Mouse (Mus musculus): Measurements from ENCODE around the gene Galnt2.
A peak's percentile ranks its signal among the peaks of the same experiment; 100 is the strongest.

The Galnt2 gene

DNA sequence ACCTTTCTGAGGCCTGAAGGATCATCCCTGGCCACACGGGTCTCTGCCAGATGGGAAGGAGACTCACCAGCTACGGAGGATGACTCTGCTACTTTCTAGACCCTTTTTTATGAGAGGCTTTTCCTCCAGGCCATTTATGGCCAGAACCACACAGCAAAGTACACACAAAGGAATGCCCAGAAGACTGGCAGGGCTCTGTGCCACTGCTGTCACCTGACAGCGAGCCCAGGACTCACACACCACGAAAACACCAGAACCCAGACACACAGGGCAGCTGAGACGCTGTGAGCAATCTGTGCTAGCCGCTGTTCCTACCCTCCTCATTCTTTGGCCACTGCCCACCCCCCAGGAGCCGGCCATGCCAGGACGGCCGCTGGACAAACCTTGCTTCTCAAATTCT, 144.5 kb downstream of the Galnt2 start:
- peak; percentile 59 to 69 for DNase-seq

DNA sequence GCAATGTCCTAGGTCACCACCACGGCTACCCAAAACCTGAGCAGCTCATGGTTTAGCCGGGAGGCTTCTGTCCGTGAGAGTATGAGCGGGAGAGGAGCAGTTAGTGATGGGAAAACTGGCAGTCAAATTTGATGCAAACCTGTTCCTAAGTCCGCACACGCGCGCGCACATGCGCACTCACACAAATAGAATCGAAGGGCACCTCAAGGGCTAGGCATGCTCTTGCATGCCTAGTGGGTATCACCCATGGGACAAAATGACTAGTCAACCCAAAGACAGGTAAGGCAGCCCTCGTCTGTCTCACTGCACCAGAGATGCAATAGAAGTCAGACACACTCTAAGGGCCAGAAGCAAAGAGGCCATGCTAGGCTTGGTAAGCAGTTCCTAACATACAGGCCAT, 145.2 kb downstream of the Galnt2 start:
- DNase-seq, result no peak

DNA sequence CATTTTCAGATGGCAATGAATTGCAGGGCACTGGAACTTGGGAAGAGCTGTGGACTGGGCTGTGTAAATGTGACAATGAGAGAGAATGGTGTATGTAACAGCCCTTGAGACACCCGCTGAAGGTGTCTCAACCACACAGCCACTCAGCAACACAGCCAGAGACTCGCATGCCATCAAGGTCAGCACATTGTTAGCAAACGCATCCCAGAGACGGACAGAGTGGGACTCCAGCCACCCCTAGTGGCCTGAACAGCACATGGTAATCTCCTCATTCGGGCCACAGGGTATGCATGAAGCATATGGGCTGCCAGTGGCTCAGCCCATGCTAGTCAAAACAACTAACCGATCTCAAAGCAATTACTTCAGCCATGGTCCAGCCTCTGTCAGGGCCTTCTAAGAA, 148.1 kb downstream of the Galnt2 start:
- no peak for DNase-seq

DNA sequence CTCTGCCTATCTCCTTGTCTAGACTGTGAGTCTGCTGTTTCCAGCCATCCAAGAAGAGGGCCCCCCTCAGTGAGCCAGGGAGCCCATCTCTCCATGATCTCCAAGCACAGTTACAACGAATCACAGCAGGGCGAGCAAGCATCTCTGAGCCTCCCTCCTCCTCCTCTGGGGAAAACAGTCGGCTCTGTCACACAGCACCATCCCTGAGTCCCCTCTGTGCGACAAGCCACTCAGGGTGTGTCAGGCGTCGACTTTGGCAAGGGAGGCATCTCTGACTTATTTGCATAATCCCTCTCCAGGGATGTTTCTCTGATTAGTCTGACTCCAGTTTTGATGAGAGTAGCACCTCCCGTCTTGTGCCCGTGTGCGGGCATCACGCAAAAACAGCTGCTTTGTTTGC, 151.0 kb downstream of the Galnt2 start:
- no peak for DNase-seq

DNA sequence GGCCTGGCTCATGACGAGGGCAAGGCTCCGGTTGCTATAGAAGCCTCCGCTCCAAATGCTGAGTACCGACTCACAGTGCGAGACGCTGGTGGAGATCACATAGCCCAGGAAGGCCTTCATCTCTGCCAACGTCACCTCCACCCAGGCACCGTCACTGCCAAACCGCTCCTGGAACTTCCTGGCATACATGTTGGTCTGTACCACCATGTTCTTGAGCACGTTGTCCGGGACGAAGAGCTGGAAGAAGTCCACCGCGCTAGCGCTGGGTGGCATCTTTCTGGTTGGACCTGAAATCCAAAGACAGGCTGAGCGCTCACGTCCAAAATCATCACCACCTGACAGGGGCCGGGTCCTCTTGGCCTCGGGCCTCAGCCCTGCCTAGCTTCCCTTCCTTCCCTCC, 153.1 kb downstream of the Galnt2 start:
- DNase-seq, result peak; percentile 57 to 59

DNA sequence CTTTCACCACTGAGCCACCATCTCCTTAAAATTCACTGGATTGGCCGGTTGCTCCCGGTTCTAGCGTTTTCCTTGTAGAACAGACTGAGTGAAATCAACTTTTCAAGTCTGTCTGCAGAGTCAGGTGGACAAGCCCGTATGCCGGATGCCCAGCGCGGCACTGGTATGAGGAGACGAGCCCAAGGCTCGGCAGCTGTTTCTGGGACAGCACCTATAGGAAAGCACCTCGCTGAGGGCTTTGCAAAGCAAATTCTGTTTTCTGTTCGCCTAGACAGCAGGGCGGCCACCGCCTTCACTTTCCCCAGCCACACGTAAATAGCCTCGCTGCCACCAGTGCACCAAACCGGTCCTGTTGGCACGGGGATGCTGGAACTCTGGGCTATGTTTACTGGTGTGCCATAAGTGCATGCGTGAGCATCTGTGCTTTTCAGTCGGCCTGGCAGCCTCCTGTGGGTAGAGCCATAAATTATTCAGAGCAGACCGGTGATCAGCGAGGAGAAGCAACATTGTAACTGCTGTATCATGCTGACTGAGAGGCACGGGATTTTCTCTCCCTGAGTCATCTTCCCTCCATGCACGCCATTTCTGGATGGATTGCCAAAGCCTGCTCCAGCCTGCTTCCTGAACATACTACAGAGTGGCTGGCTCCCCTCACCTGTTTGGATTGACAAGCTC, 155.2 kb downstream of the Galnt2 start:
- peak; percentile 69 to 76 for DNase-seq

DNA sequence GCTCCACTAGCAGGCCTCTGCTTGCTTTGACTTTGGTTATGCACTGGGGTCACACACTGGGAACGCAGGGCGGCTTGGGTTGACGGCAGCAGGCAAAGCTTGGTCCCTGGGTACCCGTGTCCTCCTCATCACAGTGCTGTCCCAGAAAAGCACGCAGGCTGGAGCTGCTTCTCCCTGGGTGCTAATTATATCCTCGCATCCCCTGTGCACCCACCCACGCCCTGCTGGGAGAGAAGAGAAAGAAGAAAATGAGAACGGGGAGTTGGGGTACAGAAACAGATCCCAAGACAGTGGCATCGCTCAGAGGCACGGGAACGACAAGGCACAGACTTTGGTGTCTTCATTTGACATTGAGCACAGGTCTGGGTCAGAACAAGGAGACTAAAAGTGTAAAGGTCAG, 158.3 kb downstream of the Galnt2 start:
- DNase-seq, result no peak

DNA sequence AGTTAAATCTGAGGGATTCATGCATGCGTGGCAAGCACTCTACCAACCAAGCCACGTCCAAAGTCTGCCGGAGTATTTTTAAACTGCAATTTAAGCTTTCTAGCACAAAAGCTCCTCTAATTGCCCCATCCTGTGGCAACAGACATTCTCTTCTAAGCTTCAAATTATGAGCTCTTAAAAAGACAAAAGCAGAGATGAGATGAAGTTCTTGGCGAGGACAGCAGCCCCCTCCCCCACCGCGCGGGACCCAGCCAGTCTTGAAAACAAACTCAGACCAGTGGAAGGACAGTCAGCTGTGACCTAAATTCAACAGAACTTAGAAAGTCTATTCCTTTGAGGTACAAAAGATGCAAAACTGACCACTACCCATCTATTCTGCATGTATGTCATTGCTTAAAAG, 160.0 kb downstream of the Galnt2 start:
- no peak for DNase-seq

DNA sequence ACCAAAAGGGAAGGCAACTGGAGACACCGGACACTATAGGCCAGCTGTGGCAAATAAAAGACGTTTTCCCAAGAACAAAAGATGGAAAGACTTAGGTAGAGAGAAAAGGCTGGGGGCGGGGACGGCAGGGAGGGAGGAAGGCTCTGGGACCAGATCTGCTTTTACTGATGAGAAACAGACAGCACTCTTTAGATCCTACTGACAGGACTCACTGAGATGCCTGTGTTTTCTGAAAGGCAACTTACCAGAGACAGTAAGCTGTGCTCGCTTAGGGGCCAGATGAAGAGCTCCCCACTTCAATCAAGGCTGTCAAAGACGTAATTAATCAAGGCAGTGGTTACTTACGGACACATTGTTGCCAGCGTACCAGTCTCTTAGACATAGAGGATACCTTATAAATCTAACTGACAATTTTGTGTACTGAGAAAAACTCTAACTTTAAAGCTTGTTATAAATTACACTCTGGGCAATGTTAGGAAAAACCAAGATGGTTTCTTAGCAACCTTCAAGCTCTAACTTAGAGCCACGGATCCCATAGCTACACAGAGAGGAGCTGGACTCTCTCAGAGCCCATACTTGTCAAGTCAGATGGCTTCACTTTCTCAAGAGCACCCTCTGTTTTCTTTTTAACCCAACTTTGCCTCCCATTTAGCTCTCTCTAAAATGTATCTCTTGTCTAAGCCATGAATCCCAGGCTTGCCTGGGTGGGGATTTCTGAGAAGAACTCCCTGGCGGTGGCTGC, 161.3 kb downstream of the Galnt2 start:
- DNase-seq, result no peak

DNA sequence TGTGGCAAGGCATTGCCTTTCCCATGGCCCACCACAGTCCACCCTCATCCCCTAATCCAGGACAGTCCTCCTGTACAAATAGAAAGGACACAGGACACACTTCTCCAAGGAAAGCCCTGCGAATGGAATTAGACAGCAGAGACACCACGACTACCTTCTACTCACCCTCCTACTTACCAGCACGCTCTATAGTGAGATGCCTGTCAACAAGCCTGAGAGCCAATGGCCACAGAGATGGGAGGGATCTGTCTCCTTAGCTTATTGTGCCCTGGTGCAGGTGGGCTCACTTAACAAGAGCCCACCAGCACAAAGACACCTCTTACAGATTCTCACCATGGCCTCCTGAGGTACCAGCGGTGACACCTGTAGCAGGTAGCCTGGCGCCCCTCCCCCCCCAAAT, 161.8 kb downstream of the Galnt2 start:
- no peak for DNase-seq

DNA sequence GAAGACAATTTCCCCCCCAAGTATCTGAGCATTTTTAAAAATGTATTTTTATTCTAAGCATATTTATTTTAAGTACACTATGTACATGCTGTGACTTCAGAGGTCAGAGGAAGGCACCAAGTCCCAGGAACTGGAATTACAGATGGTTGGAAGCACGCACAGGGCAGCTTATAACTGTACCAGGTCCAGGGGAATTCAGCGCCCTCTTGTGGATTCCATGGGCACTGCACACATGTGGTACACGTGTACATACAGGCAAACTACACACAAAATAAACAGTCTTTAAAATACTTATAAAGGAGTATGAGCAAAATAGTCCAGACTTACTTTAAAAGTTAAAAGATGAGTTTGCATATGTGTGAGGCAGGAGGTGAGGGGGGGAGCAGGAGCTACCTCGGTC, 162.7 kb downstream of the Galnt2 start:
- DNase-seq, result peak in 1 of 2 experiments; percentile 59

DNA sequence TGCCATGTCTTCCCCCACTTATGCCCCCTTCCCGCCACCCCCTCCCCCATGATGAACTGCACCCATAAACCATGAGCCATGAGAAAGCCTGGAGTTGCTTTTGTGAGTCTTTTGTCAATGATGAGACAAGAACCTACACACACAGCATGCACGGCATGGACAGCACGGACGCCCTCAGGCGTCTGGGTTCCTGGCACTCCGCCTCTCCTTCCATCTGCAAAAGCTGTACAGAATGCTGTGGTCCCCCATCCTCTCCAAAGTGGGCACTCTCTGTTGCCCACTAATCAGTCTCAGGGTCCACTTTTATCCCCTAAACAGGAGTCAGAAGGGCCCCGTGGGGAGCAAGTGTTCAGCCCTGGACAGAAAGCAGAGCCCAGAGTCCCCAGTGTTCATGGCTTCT, 163.8 kb downstream of the Galnt2 start:
- DNase-seq, result no peak
